16 mouse cellular contexts compared by ENCODE assay signal in genomic region chr5:14224509-14224908, GRCm38 (mm10).
"Had no signal": no experiment of that assay in that cellular context is flagged by ENCODE, and none has a peak within 500 bp of the region (broad histone marks: within the 10 kb centered on the region; RNA-seq: fewer than 3 reads in every experiment).

No protein-coding gene starts in this region.

- H3K27ac ChIP-seq: intestine, embryonic 15.5 days; limb, embryonic 12.5 days; liver, embryonic 13.5 days; macrophage; midbrain, embryonic 13.5 days; neural tube, embryonic 15.5 days had no signal

- DNase-seq: kidney, adult 18-20 months; kidney, postnatal 10 days; kidney, postnatal 4 days; liver; liver, embryonic 13.5 days; liver, postnatal 0 days; right cerebral cortex, adult 18-20 months; right cerebral cortex, postnatal 25 days; thymus, adult 18-20 months; thymus, postnatal 25 days had no signal

- H3K4me2 ChIP-seq: intestine, embryonic 15.5 days; limb, embryonic 12.5 days; liver, embryonic 13.5 days; midbrain, embryonic 13.5 days; neural tube, embryonic 15.5 days had no signal

- H3K9ac ChIP-seq: intestine, embryonic 15.5 days; limb, embryonic 12.5 days; liver, embryonic 13.5 days; liver, postnatal 0 days; midbrain, embryonic 13.5 days; neural tube, embryonic 15.5 days had no signal

- H3K9me3 ChIP-seq: intestine, embryonic 15.5 days; limb, embryonic 12.5 days; liver, embryonic 13.5 days; midbrain, embryonic 13.5 days; neural tube, embryonic 15.5 days had no signal

- H3K27me3 ChIP-seq: intestine, embryonic 15.5 days; limb, embryonic 12.5 days; liver, embryonic 13.5 days; midbrain, embryonic 13.5 days; neural tube, embryonic 15.5 days had no signal

- H3K4me3 ChIP-seq: intestine, embryonic 15.5 days; limb, embryonic 12.5 days; liver, embryonic 13.5 days; midbrain, embryonic 13.5 days; myocyte; neural tube, embryonic 15.5 days had no signal

- ATAC-seq: intestine, embryonic 15.5 days; liver, postnatal 0 days; midbrain, embryonic 13.5 days had no signal

- H3K4me1 ChIP-seq: intestine, embryonic 15.5 days; limb, embryonic 12.5 days; liver, embryonic 13.5 days; midbrain, embryonic 13.5 days; neural tube, embryonic 15.5 days had no signal

- H3K36me3 ChIP-seq: intestine, embryonic 15.5 days; limb, embryonic 12.5 days; liver, embryonic 13.5 days; midbrain, embryonic 13.5 days; neural tube, embryonic 15.5 days had no signal
